Mouse (Mus musculus) kidney, postnatal 10 days (tissue): ENCODE measurements at regions not wholly inside any gene's neighbourhood (a gene's known extent, or its start where the extent isn't known, plus 50 kb on each side); places are given as distances from the start of the nearest gene placed in this dataset.

Experiments
- DNase-seq: peaks from one replicate; pipeline ENCODE4 v3.0.0; 2021; ENCODE audit warnings: mixed read lengths

DNA sequence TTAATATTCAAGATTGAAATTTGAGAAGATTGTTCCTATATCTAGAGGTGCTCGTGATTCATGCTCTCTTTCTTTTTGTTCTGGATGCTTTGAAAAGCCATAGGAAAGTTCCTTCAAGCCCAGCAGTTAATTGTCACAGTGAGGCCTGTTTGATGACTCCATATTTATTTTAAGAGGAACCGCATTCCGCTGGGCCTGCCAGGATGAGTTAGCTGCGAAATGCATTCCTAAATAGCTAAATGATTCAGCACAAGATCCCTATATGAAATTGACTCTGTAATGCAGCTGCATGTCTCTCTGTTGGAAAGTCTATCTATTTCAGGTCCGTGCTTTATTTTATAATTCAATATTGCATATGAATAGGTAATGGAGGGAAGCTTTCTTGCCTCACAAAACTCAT is 511.9 kb upstream of the Adgra3 start:
- no peak for DNase-seq

DNA sequence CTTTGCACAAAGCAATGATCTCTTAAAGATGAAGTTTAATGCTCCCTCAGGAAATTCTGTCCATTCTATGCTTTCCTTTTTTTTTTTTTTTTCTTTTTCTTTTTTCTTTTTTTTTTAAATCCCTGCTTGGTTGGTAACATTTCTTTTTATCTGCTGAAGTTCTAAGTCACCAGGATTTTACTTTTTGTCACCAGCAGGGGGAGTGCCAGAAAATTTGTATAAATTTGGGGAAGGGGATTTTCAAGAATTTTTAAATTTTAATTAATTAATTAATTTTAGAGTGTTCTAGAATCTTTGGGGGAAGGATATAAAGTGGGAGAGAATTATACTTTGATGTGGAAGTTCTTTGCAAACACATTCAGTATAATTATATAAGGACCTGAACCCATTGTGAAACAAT is 492.3 kb upstream of the Adgra3 start:
- no peak for DNase-seq

DNA sequence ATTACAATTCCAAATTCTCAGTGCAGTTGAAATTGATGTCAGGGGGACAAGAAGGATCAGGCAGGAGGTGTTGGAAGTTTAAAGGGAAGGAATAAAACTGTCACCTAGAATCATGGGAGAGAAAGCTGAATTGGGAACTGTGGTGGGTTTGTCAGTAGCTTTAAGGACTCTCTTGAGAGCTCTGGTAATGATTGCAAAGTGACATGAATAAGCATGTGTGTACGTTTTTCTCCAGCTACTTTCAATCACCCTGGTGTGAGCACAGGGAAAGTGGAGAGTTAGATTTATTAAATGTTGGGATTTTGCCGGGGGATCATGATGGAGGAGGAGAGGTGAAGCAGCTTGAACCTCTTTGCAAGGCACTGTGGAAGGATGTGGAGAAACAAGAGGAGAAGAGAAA is 453.7 kb upstream of the Adgra3 start:
- DNase-seq = no peak

DNA sequence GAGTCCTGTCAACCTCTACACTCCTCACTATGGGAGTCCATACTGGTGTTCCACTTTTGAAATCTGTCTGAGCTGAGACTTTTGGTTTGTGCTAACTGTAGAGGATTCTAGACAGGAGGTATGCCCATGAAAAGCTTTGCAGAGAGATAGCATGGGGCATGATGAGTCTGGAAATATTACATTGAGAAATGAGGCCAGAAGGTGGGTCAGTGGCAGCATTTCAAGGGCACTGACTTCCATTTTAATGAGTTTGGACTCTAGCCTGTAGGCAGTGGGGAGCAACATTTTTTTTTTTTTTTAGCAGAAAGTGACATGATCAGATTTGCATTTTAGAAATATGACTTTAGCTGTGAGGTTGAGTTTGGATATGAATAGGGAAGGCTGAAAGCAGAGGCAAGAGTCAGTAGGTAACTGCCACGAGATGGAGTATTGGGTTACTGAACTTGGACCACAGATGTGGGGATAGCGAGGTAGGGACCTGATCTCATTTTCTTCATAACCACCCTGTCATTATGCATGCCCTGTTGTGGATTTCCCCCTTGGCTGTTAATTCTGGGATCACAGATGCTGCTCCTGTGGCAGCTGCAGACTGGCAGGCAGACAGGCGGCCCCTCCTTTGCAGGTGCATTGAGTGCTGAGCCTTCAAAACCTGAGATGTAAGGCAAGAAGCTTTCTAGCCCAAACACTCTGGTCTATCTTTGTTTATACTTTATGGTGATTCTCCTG is 451.1 kb upstream of the Adgra3 start:
- no peak for DNase-seq

DNA sequence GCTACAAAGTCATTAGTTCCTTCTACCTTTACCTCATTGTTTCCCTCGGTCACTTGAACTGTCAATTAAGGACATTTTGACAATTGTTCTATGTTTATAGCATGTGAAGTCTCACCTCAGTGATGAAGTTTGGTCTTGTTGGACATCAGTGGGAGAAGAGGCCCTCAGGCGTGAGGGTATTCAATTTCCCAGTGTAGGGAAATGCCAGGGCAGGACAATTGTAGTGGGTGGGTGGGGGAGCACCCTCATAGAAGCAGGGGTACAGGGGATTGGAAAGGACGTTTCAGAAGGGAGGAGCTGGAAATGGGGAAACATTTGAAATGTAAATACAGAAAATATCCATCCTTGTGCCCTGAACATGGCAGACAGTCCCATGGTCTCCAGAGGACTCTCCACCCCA is 431.4 kb upstream of the Adgra3 start:
- DNase-seq = no peak

DNA sequence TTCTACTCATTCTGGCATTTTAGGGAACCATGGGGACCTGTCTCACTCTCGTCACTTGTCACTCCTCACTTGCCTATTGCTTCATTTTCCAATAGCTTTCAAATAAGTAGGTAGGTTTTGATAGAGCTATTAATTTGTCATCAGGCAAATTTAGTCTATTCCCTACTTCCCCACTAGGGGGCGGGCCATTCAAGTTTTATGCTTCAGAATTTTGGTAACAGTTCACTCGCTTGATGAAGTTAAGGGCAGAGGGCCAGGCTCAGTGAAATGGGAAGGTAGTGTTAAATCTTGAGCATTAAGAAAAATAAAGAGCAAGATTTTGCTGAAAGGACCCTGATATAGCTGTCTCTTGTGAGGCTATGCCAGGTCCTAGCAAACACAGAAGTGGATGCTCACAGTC is 418.2 kb upstream of the Adgra3 start:
- DNase-seq = peak; percentile 68

DNA sequence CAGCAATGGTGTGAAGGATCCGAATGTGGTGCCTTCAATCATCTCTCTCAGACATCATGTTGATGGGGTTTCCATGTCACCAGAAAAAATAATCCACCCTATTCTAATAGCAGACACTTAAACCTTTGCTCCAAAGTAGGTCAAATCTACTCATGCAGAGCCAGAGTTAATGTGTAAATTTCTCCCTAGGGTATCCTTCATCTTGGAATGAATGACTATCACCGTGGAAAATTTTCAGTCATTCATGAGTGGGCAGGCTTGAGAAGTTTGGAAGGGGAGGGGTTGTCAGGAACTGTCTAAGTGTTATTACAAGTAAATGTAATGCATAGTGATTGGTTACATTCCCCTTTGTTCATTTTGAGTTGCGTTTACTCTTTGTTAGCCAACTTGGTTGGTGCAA is 402.7 kb upstream of the Adgra3 start:
- no peak for DNase-seq

DNA sequence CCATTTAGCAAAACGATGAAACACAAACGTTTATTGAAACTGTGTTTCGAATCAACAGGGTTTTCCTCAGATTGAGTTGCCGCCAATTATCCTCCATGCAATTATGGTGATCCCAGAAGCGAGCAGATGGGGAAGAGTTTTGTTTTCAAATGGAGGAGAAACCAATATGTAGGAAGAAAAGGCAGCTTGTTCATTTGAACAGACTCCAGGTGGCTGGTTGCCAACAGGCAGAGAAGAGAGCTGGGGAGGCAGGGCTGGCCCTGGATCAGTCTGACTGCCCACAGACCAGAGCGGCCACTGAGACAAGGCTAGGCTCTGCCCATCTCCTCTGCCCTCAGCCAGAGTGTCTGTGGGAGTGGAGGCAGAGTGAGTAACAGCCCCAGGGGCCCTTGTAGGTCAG is 398.8 kb upstream of the Adgra3 start:
- peak; percentile 25 for DNase-seq

DNA sequence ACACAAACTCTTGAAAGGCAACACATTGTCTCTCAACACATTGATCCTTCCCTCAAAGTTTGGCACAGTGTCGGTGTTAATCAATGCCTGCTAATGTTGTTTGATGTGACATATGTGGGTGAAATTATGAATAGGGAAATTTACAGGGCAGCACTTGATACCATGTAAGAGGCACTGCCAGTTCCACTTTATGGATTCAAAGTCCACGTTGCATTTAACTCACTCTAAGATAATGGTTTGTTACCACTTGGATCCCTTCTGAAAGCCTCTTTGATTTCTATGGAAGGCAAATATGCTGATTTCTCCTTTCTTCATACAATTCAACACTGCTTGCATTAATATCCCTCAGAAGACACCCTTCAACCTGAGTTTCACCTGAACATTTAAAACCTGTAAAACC is 395.6 kb upstream of the Adgra3 start:
- no peak for DNase-seq

DNA sequence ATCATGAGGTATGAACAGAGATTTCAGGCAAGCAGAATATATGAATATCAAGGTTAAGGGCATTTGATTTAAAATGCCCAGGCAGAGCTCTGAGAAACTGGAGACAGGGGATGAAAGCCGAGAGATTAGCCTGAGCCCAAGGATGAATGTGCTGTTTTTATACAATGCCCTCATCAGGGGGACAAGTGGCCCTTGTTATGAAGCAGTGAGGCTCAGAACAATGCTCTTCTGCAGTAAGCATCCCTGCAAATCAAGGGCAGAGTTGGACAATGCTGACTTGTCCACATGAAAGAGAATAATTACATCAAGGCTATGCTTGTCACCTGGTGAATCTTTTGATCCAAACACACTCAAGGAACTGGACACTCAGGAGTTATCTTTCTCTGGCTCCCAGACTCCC is 348.1 kb upstream of the Adgra3 start:
- DNase-seq = no peak

DNA sequence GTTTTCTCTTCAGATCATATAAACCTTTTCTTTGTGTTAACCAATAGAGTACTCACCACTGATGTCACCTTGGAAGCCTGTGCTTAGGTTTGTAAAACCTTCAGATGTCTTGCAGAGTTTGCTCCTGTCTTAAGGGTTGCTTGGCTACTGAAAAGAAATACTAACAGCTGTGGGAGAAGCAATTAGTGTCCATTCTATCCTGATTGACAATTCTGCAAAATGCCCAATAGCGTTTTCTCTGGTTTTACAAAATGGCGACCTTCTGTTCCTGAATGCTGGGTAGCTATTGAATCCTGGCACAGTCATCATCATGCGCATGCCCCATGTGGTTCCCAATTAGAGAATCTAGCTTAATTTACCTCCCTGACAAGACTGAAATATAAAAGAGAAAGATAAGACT is 347.7 kb upstream of the Adgra3 start:
- DNase-seq = no peak
